Mouse (Mus musculus): ENCODE results near the gene Gk5. TPM values are rescaled to one million over a fixed set of nuclear protein-coding genes. Genes with fewer than 3 reads are reported as not detected.
"Not testable (repeated sequence)": the region's sequence is repeated elsewhere in the genome, so short reads cannot be mapped to it uniquely, and the experiment has no call there.

The Gk5 gene
- 7.1 and 11.9 TPM in 2 replicates for total RNA-seq (2014; fragmentation: Nextera tagmentation)
- 5.1 and 6.2 TPM in 2 replicates for total RNA-seq (2017)
- 1.1 and 1.6 TPM in 2 replicates for polyA plus RNA-seq (2012)

GRCm38 (mm10) chr9:96118861-96119772 is at the start of gene Gk5:
TSS of gene Gk5 (plus strand) at chr9:96119362.
- H3K27me3 ChIP-seq (ENCODE audit: insufficient read depth, low read length) = no peaks in the 10 kb centered on the region
- no peaks in the 10 kb centered on the region for H3K36me3 ChIP-seq (replicated peaks)
- no peak for TF ChIP-seq POLR2AphosphoS5 (IDR thresholded peaks at IDR 0.05; ENCODE audit: insufficient replicate concordance, low read depth, low read length)
- no peak for TF ChIP-seq GATA1 (IDR thresholded peaks at IDR 0.05; ENCODE audit: borderline replicate concordance, low read length)
- no peak for TF ChIP-seq TAL1 (conservative IDR thresholded peaks at IDR 0.05; ENCODE audit: low read depth, low read length)
- no peak for TF ChIP-seq GATA2 (IDR thresholded peaks at IDR 0.05; ENCODE audit: borderline replicate concordance, low read depth, low read length)
- TF ChIP-seq CTCF (IDR thresholded peaks at IDR 0.05; ENCODE audit: low read depth, low read length) = no peak
- DNase-seq (ENCODE audit: low spot score) (peak; percentile 93), ATAC-seq (ENCODE audit: extremely low read depth, insufficient number of reproducible peaks, low FRiP score, poor library complexity, severe bottlenecking) (peak; percentile 99)
- H3K4me3 ChIP-seq (ENCODE audit: low read depth, low read length) = peak within 1 kb of the TSS; percentile 96
- no peaks in the 10 kb centered on the region for H3K9me3 ChIP-seq (replicated peaks)
- peaks cover 26% of the 10 kb centered on the region for H3K4me1 ChIP-seq (ENCODE audit: insufficient read depth, low read depth, low read length)

DNA sequence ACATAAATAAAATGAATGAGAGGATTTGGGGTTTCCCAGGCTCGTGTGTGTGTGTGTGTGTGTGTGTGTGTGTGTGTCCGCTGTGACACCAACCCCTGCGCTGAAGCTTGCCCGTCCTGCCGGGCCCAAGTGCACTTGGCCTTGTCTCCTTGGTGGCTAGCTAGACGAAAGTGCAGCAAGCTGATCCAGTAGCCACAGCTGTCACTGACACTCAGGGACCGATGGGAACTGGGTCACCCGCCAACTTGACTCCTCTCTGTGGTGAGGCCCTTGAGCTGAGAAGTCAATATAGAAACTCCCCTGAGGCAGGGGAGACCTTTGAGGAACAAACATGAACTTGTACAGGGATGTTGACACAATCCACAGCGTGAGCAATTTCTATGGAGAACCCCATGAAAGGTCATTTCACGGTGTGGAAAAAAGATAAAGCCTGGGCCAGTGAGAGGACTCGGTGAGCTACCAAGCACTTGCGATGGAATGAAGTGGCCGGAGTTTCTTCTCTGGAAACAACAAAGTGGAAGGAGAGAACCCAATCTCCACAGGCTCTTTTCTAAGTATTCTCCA is 40.3 kb upstream of the Gk5 start:
- no peak for TF ChIP-seq POLR2AphosphoS5 (IDR thresholded peaks at IDR 0.05; ENCODE audit: insufficient replicate concordance, low read depth, low read length)
- no peak for TF ChIP-seq TAL1 (conservative IDR thresholded peaks at IDR 0.05; ENCODE audit: low read depth, low read length)
- no peak for TF ChIP-seq GATA1 (IDR thresholded peaks at IDR 0.05; ENCODE audit: borderline replicate concordance, low read length)
- no peak for TF ChIP-seq GATA2 (IDR thresholded peaks at IDR 0.05; ENCODE audit: borderline replicate concordance, low read depth, low read length)
- no peak for TF ChIP-seq CTCF (IDR thresholded peaks at IDR 0.05; ENCODE audit: low read depth, low read length)
- Histone ChIP-seq H3K4me1 (ENCODE audit: insufficient read depth, low read depth, low read length) (no peaks in the 10 kb centered on the region), H3K27me3 (ENCODE audit: insufficient read depth, low read length) (peaks cover 5% of the 10 kb centered on the region), H3K4me3 (ENCODE audit: low read depth, low read length) (no peak overlapping the region), H3K36me3 (replicated peaks) (no peaks in the 10 kb centered on the region), H3K9me3 (replicated peaks) (no peaks in the 10 kb centered on the region)
- ATAC-seq (ENCODE audit: extremely low read depth, insufficient number of reproducible peaks, low FRiP score, poor library complexity, severe bottlenecking) = no peak
- no peak for DNase-seq (ENCODE audit: low spot score)

GRCm38 (mm10) chr9:96085293-96085692 is 33.9 kb upstream of the Gk5 start:
- H3K4me3 ChIP-seq (ENCODE audit: low read depth, low read length) = no peak overlapping the region
- H3K4me1 ChIP-seq (ENCODE audit: insufficient read depth, low read depth, low read length) = no peaks in the 10 kb centered on the region
- ATAC-seq (ENCODE audit: extremely low read depth, insufficient number of reproducible peaks, low FRiP score, poor library complexity, severe bottlenecking) (no peak), DNase-seq (ENCODE audit: low spot score) (no peak)
- TF ChIP-seq CTCF (IDR thresholded peaks at IDR 0.05; ENCODE audit: low read depth, low read length) = no peak
- TF ChIP-seq TAL1 (conservative IDR thresholded peaks at IDR 0.05; ENCODE audit: low read depth, low read length) = no peak
- no peak for TF ChIP-seq GATA2 (IDR thresholded peaks at IDR 0.05; ENCODE audit: borderline replicate concordance, low read depth, low read length)
- no peak for TF ChIP-seq GATA1 (IDR thresholded peaks at IDR 0.05; ENCODE audit: borderline replicate concordance, low read length)
- no peak for TF ChIP-seq POLR2AphosphoS5 (IDR thresholded peaks at IDR 0.05; ENCODE audit: insufficient replicate concordance, low read depth, low read length)
- peaks cover 16% of the 10 kb centered on the region for H3K27me3 ChIP-seq (ENCODE audit: insufficient read depth, low read length)
- H3K36me3 ChIP-seq (replicated peaks) = no peaks in the 10 kb centered on the region
- no peaks in the 10 kb centered on the region for H3K9me3 ChIP-seq (replicated peaks)

GRCm38 (mm10) chr9:96087671-96088070 is 31.5 kb upstream of the Gk5 start:
- TF ChIP-seq POLR2AphosphoS5 (IDR thresholded peaks at IDR 0.05; ENCODE audit: insufficient replicate concordance, low read depth, low read length) (no peak), TAL1 (conservative IDR thresholded peaks at IDR 0.05; ENCODE audit: low read depth, low read length) (no peak), GATA1 (IDR thresholded peaks at IDR 0.05; ENCODE audit: borderline replicate concordance, low read length) (no peak), CTCF (IDR thresholded peaks at IDR 0.05; ENCODE audit: low read depth, low read length) (no peak), GATA2 (IDR thresholded peaks at IDR 0.05; ENCODE audit: borderline replicate concordance, low read depth, low read length) (no peak)
- ATAC-seq (ENCODE audit: extremely low read depth, insufficient number of reproducible peaks, low FRiP score, poor library complexity, severe bottlenecking) = no peak
- no peak for DNase-seq (ENCODE audit: low spot score)

GRCm38 (mm10) chr9:96088456-96088855 is 30.7 kb upstream of the Gk5 start:
- DNase-seq (ENCODE audit: low spot score); H3K9me3 ChIP-seq (replicated peaks); H3K4me1 ChIP-seq (ENCODE audit: insufficient read depth, low read depth, low read length); H3K36me3 ChIP-seq (replicated peaks); H3K4me3 ChIP-seq (ENCODE audit: low read depth, low read length); ATAC-seq (ENCODE audit: extremely low read depth, insufficient number of reproducible peaks, low FRiP score, poor library complexity, severe bottlenecking): not testable (repeated sequence)
- peaks cover 19% of the 10 kb centered on the region for H3K27me3 ChIP-seq (ENCODE audit: insufficient read depth, low read length)

More at GRCm38 (mm10) chr9:96087671-96088070, 31.5 kb upstream of the Gk5 start:
- H3K9me3 ChIP-seq (replicated peaks) = no peaks in the 10 kb centered on the region
- no peak overlapping the region for H3K4me3 ChIP-seq (ENCODE audit: low read depth, low read length)
- H3K36me3 ChIP-seq (replicated peaks) = no peaks in the 10 kb centered on the region
- no peaks in the 10 kb centered on the region for H3K4me1 ChIP-seq (ENCODE audit: insufficient read depth, low read depth, low read length)
- H3K27me3 ChIP-seq (ENCODE audit: insufficient read depth, low read length) = peaks cover 19% of the 10 kb centered on the region

GRCm38 (mm10) chr9:96092637-96093036 is 26.5 kb upstream of the Gk5 start:
- ATAC-seq (ENCODE audit: extremely low read depth, insufficient number of reproducible peaks, low FRiP score, poor library complexity, severe bottlenecking); H3K36me3 ChIP-seq (replicated peaks); H3K4me3 ChIP-seq (ENCODE audit: low read depth, low read length); H3K4me1 ChIP-seq (ENCODE audit: insufficient read depth, low read depth, low read length); DNase-seq (ENCODE audit: low spot score); H3K9me3 ChIP-seq (replicated peaks); H3K27me3 ChIP-seq (ENCODE audit: insufficient read depth, low read length): not testable (repeated sequence)
